Mouse (Mus musculus) right cerebral cortex, postnatal 4 days (tissue): ENCODE data around the gene Rabep1.
"Not testable (repeated sequence)": the region's sequence is repeated elsewhere in the genome, so short reads cannot be mapped to it uniquely, and the experiment has no call there.

ENCODE experiments used
- DNase-seq: peaks from one replicate; pipeline ENCODE4 v3.0.0-alpha.2; 2022

Gene Rabep1

DNA sequence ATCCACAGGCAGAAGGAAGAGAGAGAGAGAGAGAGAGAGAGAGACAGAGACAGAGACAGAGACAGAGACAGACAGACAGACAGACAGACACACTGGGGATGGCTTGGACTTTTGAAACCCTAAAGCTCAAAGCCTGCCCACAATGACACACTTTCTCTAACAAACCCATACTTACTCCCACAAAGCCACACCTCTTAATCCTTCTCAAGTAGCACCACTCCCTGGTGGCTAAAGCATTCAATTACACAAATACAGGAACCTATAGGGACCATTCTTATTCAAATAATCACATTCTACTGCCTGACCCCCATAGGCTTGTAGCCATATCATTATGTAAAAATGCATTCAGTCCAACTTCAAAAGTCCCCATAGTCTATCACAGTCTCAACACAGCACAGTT, 11.2 kb upstream of the Rabep1 start:
- no peak for DNase-seq

DNA sequence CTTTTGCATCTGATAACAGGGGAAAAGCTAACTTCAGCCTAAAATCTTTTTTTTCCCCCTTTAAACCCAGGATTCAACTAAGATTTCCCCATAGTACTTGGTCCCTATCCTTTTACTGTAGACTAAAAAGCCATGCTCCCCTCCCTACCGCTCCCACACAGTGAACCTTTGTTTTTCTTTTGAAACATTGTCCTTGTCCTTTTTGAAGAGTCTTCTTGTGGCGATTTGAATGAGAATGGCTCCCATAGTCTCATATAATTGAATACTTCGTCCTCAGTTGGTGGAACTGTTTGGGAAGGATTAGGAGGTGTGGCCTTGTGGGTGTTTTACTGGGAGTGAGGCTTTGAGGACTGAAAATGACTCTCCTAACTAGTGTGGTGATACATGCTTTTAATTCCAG, 10.7 kb upstream of the Rabep1 start:
- no peak for DNase-seq

DNA sequence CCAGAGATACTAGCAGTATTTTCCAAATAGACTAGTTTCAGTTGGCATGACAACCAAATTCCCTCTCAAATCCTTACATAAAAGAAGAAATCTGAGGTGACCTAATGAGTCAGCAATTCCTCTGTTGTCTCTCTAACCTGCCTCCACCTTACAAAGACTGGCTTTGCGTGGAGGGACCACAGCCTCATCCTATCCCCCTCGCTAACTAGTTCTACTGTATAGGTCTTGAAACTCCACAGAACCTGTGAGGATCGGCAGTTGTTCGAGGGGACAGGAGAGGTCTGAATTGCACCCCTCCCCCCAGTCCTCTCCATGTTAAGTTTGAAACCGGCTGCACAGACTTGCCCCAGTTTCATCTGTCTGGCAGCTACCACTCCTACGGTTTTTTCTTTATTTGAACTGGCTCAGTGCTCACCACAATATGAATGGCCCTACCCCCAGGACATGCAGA, 9.2 kb upstream of the Rabep1 start:
- no peak for DNase-seq

DNA sequence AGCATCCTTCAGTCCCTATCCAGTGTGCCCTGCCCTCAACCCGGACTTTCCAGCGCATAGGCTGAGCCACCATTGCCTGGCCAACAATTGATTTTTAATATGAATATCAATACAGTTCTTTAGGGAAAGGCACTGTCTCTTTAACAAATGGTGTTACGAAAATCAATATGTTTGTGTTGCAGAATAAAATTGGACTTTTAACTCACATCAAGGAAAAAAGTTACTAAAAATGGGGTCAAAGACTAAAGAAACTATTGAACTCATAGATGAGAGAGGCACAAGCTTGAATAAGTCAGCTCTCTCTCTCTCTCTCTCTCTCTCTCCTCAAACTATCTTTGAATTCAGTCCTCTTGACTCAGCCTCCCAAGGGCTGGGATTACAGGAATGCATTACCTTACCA, 7.5 kb upstream of the Rabep1 start:
- DNase-seq, result no peak

DNA sequence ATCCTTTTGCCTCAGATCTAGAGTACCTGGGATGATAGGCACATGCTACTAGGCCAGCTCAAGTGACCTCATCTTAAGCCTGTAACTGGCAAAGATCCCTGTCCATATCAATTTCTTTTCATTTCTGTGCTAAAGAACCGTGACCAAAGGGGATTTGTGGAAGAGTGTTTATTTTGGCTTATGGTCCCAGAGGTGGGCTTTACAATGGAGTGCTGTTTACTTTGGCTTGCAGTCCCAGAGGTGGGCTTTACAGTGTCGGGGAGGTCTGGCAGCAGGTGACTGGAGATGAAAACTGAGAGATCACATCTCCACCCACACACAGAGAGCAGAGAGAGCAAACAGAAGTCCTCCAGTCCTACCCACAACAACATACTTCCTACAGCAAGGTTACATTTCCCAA, 6.0 kb upstream of the Rabep1 start:
- DNase-seq, result no peak

DNA sequence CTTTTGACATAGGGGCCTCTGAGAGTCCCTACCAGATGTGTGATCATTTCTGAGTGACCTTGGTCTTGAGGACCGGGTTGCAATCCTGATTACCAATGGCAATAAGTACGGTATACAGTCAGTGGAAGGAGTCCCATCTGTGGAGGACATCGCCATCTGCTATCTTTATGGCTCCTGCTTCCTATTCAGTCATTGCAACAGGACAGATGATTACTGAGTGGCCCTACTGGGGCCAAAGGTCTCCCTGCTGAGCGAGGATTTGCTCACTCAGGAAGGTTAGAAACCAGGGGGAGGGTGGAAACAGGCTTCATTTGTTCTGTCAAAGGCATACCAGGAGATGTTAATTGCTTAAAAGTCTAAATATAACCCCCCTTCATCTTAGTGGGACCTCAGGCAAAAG, 1.6 kb upstream of the Rabep1 start:
- no peak for DNase-seq

DNA sequence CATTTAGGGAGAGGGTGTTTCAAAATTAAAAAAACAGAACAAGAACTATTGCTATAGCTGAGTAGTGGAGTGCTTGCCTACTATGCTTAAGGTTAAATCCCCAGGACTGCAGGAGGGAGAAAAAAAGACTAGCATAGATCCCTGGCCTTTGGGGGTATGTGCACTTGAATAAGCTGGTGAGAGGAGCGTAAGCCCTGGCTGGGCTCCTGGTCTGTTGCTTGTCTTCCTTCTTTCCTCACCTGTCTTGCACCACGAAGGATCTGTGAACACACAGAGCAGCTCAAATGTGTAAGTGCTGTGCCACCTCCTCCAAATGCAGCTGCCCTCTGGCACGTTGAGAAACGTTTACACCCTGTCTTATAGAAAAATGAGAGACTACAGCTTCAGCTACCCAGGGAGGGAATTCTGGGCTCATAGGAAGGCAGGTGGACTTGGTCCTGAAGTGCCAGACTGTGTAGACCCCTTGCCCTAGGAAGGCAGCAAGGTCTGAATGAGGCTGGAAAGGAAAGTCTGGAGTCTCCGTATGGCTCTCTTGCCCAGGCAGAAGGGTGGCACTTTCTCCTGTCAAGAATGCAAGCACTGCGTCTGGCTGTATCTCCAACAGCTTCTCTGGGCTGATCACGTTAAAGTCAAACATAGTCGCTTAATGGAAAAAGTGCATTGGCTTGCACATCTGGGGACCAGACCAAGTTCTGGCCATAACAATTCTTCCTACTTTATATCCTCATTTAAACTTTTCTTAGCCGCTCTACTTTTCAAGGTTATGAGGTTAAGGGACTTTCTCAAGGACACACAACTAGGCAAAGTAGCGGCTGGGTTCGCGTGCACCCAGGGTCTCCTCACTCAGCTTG, 652 bp upstream of the Rabep1 start:
- no peak for DNase-seq

DNA sequence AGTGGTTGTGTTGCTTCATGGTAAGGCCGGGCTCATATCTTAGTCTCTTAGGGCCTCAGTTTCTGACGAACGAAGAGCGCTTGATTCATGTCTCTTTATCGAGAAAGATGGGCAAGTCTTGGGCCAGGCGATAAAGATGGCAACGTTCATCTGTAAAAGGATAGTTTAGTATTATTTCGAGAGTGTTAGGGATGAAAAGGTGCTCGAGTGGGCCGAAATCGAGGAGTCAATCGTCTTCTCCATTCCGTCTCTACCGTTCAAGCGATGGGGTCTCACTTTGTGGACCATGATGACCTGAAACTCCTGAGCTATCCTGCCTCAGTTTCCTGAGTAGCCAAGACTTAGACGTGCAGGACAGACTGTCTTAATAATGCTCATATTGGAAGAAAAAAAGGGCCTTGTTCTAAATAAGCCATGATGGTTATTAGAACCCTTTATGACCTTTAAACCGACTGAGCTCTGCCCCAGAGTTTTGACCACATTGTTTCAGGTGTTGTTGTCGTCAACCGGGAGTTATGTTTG, 940 bp downstream of the Rabep1 start:
- DNase-seq, result no peak

DNA sequence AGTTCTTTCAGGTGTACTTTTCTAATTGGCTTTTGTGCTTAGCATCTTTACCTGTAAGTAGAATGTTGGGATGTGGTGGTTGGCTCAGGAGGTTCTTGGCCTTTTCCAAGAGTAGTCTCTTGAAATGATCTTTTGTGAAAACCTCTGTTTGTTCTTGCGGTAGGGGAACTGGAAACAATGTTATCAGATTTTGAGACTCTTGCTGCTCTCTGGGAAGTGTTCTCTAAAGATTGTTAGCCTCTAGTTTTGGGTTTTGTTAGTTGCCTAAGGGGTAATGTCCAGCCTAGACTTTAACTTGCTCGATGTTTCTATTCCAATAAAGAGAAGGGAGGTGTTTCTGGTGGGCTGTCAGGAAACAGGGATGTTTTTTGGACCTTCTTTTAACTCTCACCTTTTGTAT, 1.5 kb downstream of the Rabep1 start:
- no peak for DNase-seq

DNA sequence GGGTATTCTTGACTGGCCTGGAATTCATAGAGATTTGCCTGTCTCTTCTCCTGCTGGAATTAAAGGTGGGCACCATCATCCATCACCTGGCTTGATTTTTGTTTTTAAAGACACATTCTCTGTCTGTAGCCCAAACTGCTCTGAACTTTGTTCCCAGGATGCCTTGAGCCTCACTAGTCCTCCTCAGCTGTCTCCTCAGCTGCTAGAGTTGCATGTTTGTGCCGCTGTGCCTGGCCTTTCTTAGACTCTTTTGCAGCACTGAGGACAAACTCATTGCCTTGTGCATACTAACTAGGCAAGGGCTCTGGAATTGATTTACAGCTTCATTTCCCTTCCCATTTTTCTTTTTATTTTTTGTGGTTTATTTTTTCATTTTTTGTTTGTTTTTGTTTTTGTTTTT, 15.8 kb downstream of the Rabep1 start:
- no peak for DNase-seq

DNA sequence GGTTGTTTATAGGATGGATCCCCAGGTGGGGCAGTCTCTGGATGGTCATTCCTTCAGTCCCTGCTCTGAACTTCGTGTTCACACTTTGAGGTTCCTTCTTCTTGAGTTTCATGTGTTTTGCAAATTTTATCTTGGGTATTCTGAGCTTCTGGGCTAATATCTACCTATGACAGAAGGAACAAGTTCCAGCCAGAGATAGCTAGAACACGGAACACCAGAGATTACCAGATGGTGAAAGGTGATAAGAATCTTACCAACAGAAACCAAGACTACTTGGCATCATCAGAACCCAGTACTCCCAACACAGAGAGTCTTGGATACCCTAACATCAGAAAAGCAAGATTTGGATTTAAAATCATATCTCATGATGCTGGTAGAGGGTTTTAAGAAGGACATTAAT, 18.6 kb downstream of the Rabep1 start:
- not testable (repeated sequence) for DNase-seq

DNA sequence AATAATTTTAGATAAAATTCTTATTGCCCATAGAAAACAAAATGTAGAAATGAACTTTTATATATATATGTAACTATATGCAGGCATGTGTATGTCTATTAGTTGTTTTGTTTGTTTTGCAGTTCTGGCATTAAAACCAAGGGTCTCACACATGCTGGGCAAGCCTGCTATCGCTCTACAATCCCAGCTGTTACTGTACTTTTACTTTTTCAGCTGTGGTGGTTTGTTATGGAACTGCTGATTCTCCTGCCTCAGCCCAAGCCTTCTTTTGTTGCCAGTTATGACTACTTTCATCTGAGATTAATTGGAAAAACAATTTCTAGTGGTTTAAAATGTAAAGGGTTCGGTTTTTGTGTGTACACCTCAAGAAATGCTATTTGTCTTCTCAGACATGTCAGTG, 20.6 kb downstream of the Rabep1 start:
- no peak for DNase-seq

DNA sequence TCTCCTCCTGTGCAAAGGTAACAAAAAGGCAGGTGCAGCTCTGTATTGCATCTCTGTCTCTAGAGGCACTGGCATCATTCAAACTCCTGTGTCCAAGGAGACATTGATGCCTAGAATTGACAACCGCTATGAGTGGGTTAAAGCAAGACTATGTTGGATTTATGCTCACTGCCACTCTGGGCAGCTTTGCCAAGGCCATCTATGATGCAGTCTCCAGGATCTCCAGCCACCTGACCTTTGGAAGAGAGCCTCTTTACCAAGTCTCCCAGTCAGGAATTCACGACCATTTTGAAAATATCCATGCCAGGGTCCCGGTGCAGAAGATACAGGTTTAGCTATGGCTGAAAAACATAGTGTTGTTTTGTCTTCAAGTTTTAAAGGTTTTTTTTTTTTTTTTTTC, 24.7 kb downstream of the Rabep1 start:
- DNase-seq, result no peak

DNA sequence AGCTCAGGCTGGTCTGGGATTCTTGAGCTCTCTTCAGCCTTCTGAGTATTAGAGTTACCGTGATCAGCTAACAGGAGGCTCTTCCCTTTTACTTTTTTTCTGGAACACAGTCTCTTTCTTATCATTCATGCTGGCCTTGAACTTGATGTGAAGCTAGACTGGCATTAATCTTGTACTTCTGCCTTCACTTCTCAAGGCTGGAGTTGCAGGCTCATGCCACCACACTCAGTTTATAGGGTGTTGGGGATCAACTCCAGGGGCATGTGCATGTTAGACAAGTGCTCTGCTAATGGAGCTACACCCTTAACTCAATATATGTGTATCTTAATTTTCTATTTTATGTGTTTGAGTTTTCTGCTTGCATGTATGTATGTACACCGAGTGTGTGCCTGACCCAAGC, 25.2 kb downstream of the Rabep1 start:
- no peak for DNase-seq

DNA sequence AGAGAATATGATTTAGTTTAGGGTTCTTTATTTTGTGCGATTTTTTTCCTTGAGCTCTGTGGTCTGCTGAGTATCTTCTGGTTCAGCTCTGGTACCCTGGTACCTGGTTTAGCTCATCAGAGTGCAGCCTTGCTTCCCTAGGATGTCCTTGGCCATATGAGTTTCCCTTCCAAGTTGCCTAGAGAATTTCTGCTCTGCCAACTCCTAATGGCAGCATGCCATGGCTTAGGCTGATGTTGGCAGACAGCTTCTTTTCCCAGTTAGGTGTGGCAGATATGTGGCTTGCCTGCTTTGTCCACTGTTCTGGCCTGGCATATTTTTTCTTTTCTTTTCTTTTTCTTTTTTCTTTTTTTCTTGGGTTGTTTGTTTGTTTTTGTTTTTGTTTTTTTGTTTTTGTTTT, 25.8 kb downstream of the Rabep1 start:
- peak; percentile 39 for DNase-seq

DNA sequence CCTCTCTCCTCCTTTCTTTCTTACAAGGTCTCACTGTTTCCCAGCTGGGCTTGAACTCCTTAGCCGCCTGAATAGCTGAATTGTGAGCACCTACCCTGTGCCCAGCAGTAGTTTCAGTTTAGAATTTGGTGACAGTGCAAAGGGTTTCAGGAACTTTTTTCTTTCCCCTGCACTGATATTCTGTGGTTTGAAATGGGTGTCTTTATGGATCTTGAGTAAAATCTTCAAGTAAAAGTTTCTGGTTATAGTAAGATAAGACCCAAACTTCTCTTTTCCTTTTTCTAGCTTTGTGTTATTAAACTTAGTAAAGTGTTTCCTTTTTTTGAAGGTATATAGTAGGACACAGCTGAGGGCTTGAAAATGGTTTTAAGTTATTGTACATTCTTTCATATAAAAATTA, 26.5 kb downstream of the Rabep1 start:
- DNase-seq, result no peak

DNA sequence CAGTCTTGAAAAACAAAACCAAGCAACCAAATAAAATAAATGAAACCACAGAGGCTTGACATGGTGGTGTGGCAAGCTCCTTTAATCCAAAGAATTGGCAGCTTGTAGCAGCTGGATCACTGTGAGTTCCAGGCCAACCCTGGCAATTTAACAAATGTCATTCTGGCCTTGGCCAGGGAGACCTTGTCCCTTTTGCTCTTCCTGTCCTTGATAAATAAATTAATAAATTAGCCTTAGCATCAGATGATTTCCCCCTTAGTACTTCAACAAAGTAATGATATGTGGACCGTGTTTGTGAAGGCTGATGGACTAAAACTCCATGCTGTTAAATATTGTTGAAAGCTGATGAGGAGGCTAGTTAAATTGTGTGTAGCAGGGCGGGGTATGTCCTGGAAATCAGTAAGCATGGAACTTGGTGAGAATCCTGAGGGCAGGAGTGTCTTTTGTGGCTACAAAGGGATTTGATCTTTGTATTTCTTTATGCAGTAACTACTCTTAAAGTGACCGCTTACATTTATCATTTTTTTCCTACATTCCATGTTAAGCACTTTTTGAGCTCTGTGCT, 27.3 kb downstream of the Rabep1 start:
- DNase-seq, result no peak

DNA sequence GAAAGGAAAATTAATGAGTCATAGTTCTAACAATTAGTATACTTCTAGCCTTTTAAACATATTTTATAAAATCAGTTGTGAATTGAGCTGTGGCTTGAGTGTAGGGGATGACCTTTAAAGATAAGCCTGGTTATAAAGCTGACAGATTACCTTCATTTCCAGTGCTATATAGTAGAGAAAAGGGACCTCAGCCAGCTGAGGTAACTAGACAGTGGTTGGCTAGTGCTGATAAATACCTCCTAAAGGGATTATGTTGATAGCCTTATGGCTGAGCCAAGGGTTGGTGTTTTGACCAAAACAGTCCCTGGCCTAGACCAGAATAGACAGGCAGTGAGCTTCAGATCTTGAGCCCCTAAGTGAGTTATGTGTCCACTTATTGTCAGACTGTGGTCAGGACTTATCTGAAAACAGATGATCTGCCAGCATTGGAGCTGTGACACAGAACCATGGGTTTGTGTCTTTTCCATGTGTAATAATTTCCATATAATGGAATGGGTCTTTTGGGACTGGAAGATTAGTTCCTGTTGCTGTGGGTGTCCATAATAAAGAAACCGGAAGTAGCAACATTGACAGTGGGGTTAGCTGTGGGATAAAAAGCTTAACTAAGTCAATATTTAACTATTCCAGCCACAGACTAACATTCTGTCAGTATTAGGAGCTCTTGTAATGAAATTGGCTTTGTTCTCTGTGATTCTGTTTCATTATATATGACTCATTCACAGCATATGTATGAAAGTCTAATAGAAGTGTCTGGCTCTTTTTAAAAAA, 29.5 kb downstream of the Rabep1 start:
- DNase-seq, result no peak

DNA sequence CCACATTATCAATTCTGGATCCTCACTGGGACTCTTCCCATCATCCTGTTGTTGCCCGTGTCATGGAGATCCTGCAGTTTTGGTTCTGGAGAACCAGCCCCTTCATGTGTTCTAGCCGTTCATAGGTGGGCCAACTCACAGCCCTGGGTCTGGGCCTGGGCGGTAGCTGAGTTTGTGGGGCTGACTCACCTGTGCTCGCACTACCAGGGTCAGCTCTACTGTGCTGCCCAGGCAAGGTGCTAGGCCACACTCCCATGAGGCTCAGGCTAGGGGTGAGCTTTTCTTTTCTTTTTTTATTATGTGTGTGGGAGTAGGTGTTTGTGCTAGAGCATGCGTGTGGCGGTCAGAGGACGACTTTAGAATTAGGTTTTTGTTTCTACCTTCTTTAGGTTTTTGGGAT, 33.1 kb downstream of the Rabep1 start:
- no peak for DNase-seq

DNA sequence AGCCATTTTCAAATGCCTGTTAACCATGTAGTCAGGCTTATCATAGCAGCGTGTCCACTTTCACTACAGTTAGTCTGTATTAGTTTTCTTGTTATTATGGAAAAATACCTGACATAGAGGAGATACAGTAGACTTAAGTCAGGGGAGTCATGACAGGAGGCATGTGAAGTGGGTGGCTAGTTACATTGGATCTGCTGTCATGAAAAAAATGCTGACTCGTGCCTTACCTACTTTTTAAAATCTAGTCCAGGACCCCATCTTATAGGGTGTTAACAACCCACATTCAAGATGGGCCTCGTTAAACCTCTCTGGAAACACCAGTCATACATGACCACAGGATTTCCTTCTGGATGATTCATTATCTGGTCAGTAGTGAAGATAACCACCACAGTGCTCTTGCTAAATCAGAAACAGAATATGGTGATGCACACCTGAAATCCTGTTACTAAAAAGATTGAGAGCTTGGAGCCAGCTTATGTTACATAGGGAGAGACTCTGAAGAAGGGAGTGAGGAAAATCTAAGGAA, 38.4 kb downstream of the Rabep1 start:
- no peak for DNase-seq

DNA sequence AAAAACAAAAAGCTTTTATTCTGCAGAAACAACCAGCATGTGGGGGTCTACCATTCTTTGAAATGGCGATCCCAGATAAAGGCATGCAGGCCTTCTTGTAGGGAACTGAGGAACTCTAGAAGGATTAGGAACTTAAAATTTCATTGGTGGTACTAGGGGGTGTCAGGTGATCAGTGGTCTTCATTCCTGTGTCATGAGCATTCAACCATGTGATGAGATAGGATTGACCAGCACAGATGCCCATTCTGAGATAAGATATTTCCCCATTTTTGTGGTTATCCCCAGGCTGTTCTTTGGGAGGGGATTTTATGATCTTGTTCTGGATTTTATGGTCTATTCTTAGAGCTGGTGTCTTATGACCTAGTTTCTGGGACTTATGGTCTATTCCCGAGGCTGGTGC, 46.1 kb downstream of the Rabep1 start:
- DNase-seq, result no peak

DNA sequence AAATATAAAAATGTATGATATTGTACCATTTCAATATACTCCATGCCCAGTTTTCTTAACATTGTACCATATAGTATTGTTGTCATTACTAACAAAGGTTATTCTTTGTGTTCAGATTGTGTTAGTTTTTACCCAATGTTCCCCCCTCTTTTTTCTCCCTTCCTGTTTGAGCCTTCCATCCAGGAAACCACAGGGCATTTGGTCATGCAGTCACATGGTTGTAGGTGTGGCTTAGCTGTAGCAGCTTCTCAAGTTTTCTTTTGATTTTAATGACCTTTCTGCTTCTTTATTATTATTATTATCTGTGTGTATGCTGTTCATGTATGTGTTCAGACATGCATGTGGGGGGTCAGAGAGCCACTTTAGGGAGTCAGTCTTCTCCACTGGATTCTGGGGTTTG, 47.0 kb downstream of the Rabep1 start:
- no peak for DNase-seq

DNA sequence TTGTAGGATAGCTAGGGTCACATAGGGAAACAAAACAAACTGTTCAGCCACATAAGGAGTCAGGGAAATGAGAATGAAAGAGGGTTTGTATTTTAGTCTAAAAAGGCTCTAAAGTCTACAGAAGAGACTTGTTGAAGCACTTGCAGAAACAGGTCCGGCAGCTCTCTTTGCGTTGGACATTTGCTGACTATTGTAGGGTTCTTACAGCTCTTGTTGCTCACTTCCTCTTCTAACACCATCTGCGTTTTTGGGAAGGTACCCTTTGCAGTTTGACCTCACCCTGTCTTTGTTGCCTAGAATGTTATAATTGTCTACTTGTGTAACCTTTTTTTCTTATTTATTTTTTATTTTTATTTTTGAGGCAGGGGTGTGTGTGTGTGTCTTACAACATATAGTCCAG, 53.1 kb downstream of the Rabep1 start:
- DNase-seq, result no peak

DNA sequence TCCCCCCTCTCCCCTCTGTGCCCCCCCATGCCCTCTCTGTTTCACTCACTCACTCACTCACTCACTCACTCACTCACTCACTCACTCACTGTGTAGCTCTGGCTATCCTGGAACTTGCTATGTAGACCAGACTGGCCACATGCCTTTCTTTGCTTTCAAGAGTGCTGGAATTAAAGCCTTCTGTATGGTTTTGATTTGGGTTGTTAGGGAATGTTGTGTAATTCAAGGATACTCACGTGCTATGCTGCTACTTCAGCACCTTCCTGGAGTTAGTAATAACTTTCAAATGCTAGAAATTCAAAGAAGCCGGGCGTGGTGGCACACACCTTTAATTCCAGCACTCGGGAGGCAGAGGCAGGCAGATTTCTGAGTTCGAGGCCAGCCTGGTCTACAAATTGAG, 53.6 kb downstream of the Rabep1 start:
- not testable (repeated sequence) for DNase-seq
